24 mouse cellular contexts compared by ENCODE assay signal in genomic region chr7:70253275-70253674, GRCm38 (mm10).
DNase-seq lines count a peak whose midpoint lies in the region; ATAC-seq and TF ChIP-seq lines count a peak whose summit lies in the region.
"Had no signal": no experiment of that assay in that cellular context is flagged by ENCODE, and none has a peak within 500 bp of the region (broad histone marks: within the 10 kb centered on the region; RNA-seq: fewer than 3 reads in every experiment).

No protein-coding gene starts in this region.

- 65% methylated on average over 4 of the region's 4 CpGs for WGBS in liver, embryonic 12.5 days (ENCODE audit: insufficient replicate concordance)
- WGBS in intestine, embryonic 14.5 days = 65% methylated on average over 4 of the region's 4 CpGs
- 48% methylated on average over 4 of the region's 4 CpGs for WGBS in intestine, embryonic 16.5 days
- 62% methylated on average over 4 of the region's 4 CpGs for WGBS in liver, embryonic 14.5 days (ENCODE audit: insufficient replicate concordance)
- WGBS in limb, embryonic 10.5 days = 83% methylated on average over 4 of the region's 4 CpGs

- no peak for TF ChIP-seq CTCF in liver, embryonic 14.5 days (IDR thresholded peaks at IDR 0.05; ENCODE audit: low read depth)

- no peaks in the 10 kb centered on the region for H3K9me3 ChIP-seq in liver, embryonic 12.5 days (replicated peaks)
- no peaks in the 10 kb centered on the region for H3K9me3 ChIP-seq in intestine, embryonic 14.5 days (ENCODE audit: control insufficient read depth, low read length)
- no peaks in the 10 kb centered on the region for H3K9me3 ChIP-seq in intestine, embryonic 16.5 days (ENCODE audit: control insufficient read depth, low read length)
- no peaks in the 10 kb centered on the region for H3K9me3 ChIP-seq in liver, embryonic 14.5 days (ENCODE audit: control insufficient read depth, low read length)
- no peaks in the 10 kb centered on the region for H3K9me3 ChIP-seq in limb, embryonic 10.5 days (replicated peaks)
- H3K9me3 ChIP-seq: embryonic facial prominence, embryonic 12.5 days; embryonic facial prominence, embryonic 15.5 days; heart, embryonic 10.5 days; heart, embryonic 13.5 days; hindbrain, embryonic 12.5 days; hindbrain, embryonic 15.5 days had no signal

- no peak for DNase-seq in liver
- DNase-seq in intestine, embryonic 14.5 days (ENCODE audit: low spot score) = no peak
- no peak for DNase-seq in liver, embryonic 14.5 days (ENCODE audit: low read depth in 3 of 3, low spot score in 3 of 3)
- no peak for DNase-seq in kidney, postnatal 14 days
- DNase-seq in limb, embryonic 10.5 days (ENCODE audit: low spot score) = no peak
- no peak for DNase-seq in spleen, postnatal 4 days (ENCODE audit: low spot score in 2 of 2)
- DNase-seq: adrenal gland, adult 8-10 months; adrenal gland, postnatal 25 days; cerebellum, adult 18-20 months; cerebellum, adult 9-10 months; cerebellum, postnatal 14 days; forebrain, postnatal 0 days; gastrocnemius, postnatal 25 days; heart, adult 2 months had no signal

- H3K4me3 ChIP-seq in liver, embryonic 12.5 days = no peak overlapping the region
- no peak overlapping the region for H3K4me3 ChIP-seq in intestine, embryonic 14.5 days (ENCODE audit: low read depth, low read length)
- 0 out of 2 replicates have a peak overlapping the region, but pooled peaks have one; percentile 9 for H3K4me3 ChIP-seq in intestine, embryonic 16.5 days (ENCODE audit: low read length)
- no peak overlapping the region for H3K4me3 ChIP-seq in liver, embryonic 14.5 days (ENCODE audit: insufficient read depth in 1 of 2, low read depth in 2 of 2, low read length in 2 of 2)
- H3K4me3 ChIP-seq in limb, embryonic 10.5 days = no peak overlapping the region
- H3K4me3 ChIP-seq: embryonic facial prominence, embryonic 12.5 days; embryonic facial prominence, embryonic 15.5 days; heart, adult 2 months; heart, embryonic 10.5 days; heart, embryonic 13.5 days; hindbrain, embryonic 12.5 days; hindbrain, embryonic 15.5 days had no signal

- no peaks in the 10 kb centered on the region for H3K27me3 ChIP-seq in liver, embryonic 12.5 days (replicated peaks)
- no peaks in the 10 kb centered on the region for H3K27me3 ChIP-seq in intestine, embryonic 14.5 days (replicated peaks; ENCODE audit: control insufficient read depth, insufficient read depth, low read length)
- peaks cover 7% of the 10 kb centered on the region; the same call in 1 of the 2 replicates for H3K27me3 ChIP-seq in intestine, embryonic 16.5 days (replicated peaks; ENCODE audit: control insufficient read depth, insufficient read depth, low read length)
- H3K27me3 ChIP-seq in liver, embryonic 14.5 days (ENCODE audit: control insufficient read depth, insufficient read depth, low read length) = no peaks in the 10 kb centered on the region
- H3K27me3 ChIP-seq in limb, embryonic 10.5 days (ENCODE audit: low read depth, poor library complexity, severe bottlenecking) = no peaks in the 10 kb centered on the region
- H3K27me3 ChIP-seq: embryonic facial prominence, embryonic 12.5 days; embryonic facial prominence, embryonic 15.5 days; heart, embryonic 13.5 days; hindbrain, embryonic 12.5 days; hindbrain, embryonic 15.5 days had no signal

- no peaks in the 10 kb centered on the region for H3K4me1 ChIP-seq in liver, embryonic 12.5 days
- H3K4me1 ChIP-seq in intestine, embryonic 14.5 days (replicated peaks; ENCODE audit: control insufficient read depth, insufficient read depth, low read length) = no peaks in the 10 kb centered on the region
- H3K4me1 ChIP-seq in intestine, embryonic 16.5 days (ENCODE audit: control insufficient read depth, insufficient read depth, low read length) = no peaks in the 10 kb centered on the region
- no peaks in the 10 kb centered on the region for H3K4me1 ChIP-seq in liver, embryonic 14.5 days (replicated peaks; ENCODE audit: control insufficient read depth in 2 of 2, insufficient read depth in 2 of 2, low read length in 1 of 2)
- no peaks in the 10 kb centered on the region for H3K4me1 ChIP-seq in limb, embryonic 10.5 days
- H3K4me1 ChIP-seq: embryonic facial prominence, embryonic 12.5 days; embryonic facial prominence, embryonic 15.5 days; heart, embryonic 10.5 days; heart, embryonic 13.5 days; hindbrain, embryonic 12.5 days; hindbrain, embryonic 15.5 days had no signal

- H3K36me3 ChIP-seq in liver, embryonic 12.5 days = no peaks in the 10 kb centered on the region
- H3K36me3 ChIP-seq in intestine, embryonic 14.5 days (ENCODE audit: control insufficient read depth, insufficient read depth, low read length) = no peaks in the 10 kb centered on the region
- no peaks in the 10 kb centered on the region for H3K36me3 ChIP-seq in intestine, embryonic 16.5 days (ENCODE audit: control insufficient read depth, insufficient read depth, low read length)
- no peaks in the 10 kb centered on the region for H3K36me3 ChIP-seq in liver, embryonic 14.5 days (replicated peaks; ENCODE audit: control insufficient read depth, insufficient read depth, low read depth)
- H3K36me3 ChIP-seq in limb, embryonic 10.5 days = no peaks in the 10 kb centered on the region
- H3K36me3 ChIP-seq: embryonic facial prominence, embryonic 12.5 days; embryonic facial prominence, embryonic 15.5 days; heart, embryonic 10.5 days; heart, embryonic 13.5 days; hindbrain, embryonic 12.5 days; hindbrain, embryonic 15.5 days had no signal

- no peak for TF ChIP-seq EP300 in liver, embryonic 14.5 days (IDR thresholded peaks at IDR 0.05; ENCODE audit: low read depth)

- H3K9ac ChIP-seq in liver, embryonic 12.5 days = no peak overlapping the region
- no peak overlapping the region for H3K9ac ChIP-seq in intestine, embryonic 14.5 days (ENCODE audit: low read length)
- no peak overlapping the region for H3K9ac ChIP-seq in intestine, embryonic 16.5 days (ENCODE audit: low read depth, low read length)
- no peak overlapping the region for H3K9ac ChIP-seq in liver, embryonic 14.5 days (replicated peaks)
- H3K9ac ChIP-seq: embryonic facial prominence, embryonic 12.5 days; embryonic facial prominence, embryonic 15.5 days; forebrain, postnatal 0 days; heart, embryonic 13.5 days; hindbrain, embryonic 12.5 days; hindbrain, embryonic 15.5 days had no signal

- peak overlapping the region; percentile 10 for H3K4me2 ChIP-seq in liver, embryonic 12.5 days
- H3K4me2 ChIP-seq in intestine, embryonic 14.5 days (ENCODE audit: low read length) = 0 out of 2 replicates have a peak overlapping the region, but pooled peaks have one; percentile 12
- H3K4me2 ChIP-seq in intestine, embryonic 16.5 days (ENCODE audit: low read depth, low read length) = peak overlapping the region; percentile 32
- H3K4me2 ChIP-seq in liver, embryonic 14.5 days (ENCODE audit: low read depth) = peak overlapping the region; percentile 24
- H3K4me2 ChIP-seq: embryonic facial prominence, embryonic 12.5 days; embryonic facial prominence, embryonic 15.5 days; heart, embryonic 13.5 days; hindbrain, embryonic 12.5 days; hindbrain, embryonic 15.5 days had no signal

- ATAC-seq in liver, embryonic 12.5 days = no peak
- no peak for ATAC-seq in intestine, embryonic 14.5 days (replicated peaks; ENCODE audit: low FRiP score, low TSS enrichment, low read depth)
- peak; percentile 94 for ATAC-seq in intestine, embryonic 16.5 days
- ATAC-seq in liver, embryonic 14.5 days (ENCODE audit: insufficient read depth) = no peak
- ATAC-seq: activated CD4-positive, CD25-positive, alpha-beta regulatory T cell, adult 4 months; forebrain, embryonic 14.5 days; forebrain, postnatal 0 days had no signal

- H3K27ac ChIP-seq in liver, embryonic 12.5 days = no peak overlapping the region
- H3K27ac ChIP-seq in intestine, embryonic 14.5 days (ENCODE audit: low read depth) = no peak overlapping the region
- no peak overlapping the region for H3K27ac ChIP-seq in intestine, embryonic 16.5 days (ENCODE audit: low read length)
- H3K27ac ChIP-seq in liver, embryonic 14.5 days = no peak overlapping the region
- no peak overlapping the region for H3K27ac ChIP-seq in limb, embryonic 10.5 days
- H3K27ac ChIP-seq: embryonic facial prominence, embryonic 12.5 days; embryonic facial prominence, embryonic 15.5 days; heart, adult 2 months; heart, embryonic 10.5 days; heart, embryonic 13.5 days; hindbrain, embryonic 12.5 days; hindbrain, embryonic 15.5 days had no signal
